Mouse (Mus musculus) kidney, postnatal 36 days (tissue): ENCODE results near the gene Chrnd.

Experiments used
- DNase-seq, 2 experiments: peaks; one replicate each; pipeline ENCODE4 v3.0.0; 2021 to 2022; ENCODE audit warnings: mixed read lengths in 2 of 2

Chrnd gene

GRCm38 (mm10) chr1:87239056-87239455, 48.6 kb downstream of the Chrnd start:
- DNase-seq = peak in 1 of 2 experiments; percentile 30

- no peak for DNase-seq
These were observed 52.6 kb downstream of the Chrnd start for GRCm38 (mm10) chr1:87243021-87243420.

- no peak for DNase-seq
These were observed 55.0 kb downstream of the Chrnd start for GRCm38 (mm10) chr1:87245430-87245829.

DNA sequence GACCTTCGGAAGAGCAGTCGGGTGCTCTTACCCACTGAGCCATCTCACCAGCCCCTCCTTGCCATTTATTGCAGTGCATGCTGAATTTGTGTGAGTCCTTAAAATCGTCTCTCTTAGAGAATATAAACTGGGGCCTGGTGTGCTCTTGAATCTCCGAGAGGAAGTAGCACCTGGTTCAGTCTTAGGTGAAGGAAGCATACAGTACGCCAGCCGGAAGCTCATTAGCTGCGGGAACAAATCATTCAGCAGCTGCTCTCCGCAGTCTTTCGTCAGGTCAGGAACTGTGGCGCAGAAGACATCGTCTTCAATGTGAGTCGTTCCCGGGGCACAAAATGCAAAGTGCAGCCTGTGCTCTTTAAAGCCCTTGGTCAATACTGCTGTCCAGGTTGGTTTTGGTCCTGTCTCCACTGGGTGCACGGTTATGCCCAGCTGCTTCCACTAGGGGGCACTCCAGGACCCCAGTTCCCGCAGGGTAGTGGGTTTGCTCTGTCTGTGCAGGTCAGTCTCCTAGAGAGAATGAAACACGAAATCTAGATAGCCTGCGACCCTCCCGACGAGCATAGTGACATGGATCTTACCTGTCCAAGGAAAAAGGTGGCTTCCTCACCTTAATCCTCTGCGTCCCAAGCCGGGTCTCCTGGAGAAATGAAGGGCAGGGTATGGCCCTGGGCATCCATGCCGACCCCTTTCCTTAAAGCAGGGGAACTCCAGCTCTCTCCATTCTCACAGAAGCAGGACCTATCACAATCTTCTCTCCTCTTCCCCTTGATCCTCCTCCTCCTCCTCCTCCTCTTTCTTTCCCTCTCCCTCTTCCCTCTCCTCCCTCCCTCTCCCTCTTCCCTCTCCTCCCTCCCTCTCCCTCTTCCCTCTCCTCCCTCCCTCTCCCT, 55.8 kb downstream of the Chrnd start:
- peak; percentile 83 to 89 for DNase-seq
